Mouse (Mus musculus): ENCODE data around the gene Gm4907. TPM values are rescaled to one million over a fixed set of nuclear protein-coding genes. Genes with fewer than 3 reads are reported as not detected.
"Not testable (repeated sequence)": the region's sequence is repeated elsewhere in the genome, so short reads cannot be mapped to it uniquely, and the experiment has no call there.

The Gm4907 gene
- not detected for total RNA-seq (2021)

DNA sequence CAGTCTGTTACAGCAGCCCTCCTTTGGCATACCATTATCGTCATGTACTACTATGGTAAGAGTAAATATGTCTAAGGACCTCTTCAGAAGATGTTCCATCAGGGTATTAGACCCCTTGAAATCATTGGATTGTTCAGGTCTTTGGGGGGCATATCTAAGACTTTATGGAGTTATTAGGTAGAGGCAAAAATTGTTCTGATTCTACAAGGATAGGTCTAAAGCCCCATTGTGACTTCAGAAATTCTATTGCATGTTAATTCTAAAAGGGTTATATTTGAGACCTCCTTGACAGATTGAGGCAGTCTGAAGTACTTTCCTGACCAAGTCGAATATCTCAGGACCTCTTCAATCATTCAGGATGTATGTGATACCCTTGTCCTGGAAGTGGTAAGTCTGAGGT is at the start of gene Gm4907:
Gm4907 (plus strand) TSS at position 301 of the 400 bp plus-strand sequence.
- DNase-seq (ENCODE audit: extremely low spot score in 1 of 2, low spot score in 1 of 2), result not testable (repeated sequence)

DNA sequence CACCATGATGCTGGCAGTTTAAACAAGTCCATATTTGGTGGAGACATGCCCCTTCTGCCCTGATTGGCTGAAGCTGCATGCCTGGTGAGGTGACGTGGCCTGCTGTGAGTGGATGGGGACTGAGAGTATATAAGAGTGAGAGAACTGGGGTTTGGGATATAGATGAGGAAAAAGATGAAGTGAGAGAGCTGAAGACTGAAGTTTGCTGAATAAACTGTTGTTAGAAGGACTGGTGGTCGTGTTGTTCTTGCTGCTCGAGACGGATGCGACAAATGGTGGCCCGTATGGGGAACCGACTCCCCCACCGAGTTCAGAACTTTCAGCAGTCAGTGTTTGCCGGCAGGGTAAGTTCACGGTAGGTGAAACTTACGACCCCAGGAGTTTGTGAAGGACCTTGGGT is 48.6 kb upstream of the Gm4907 start:
- DNase-seq (ENCODE audit: extremely low spot score in 1 of 2, low spot score in 1 of 2), result not testable (repeated sequence)

DNA sequence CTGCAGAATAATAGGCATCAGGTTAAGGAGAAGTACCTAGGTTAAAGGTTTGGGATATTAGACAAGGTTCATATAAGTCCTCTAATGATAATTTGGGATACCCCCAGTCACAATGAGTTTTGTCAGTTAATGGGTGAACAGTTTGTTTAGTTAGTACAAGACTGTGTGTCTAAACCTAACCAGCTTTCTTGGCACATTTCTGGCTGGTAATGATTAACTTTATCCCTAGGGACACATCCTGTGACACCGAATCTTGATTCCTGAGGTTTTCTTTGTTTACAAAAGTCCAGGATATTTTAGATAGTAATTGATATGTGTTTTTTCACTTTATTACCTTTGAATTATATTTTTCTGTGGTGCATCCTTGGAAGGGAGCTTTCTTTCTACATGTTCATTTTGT is 41.4 kb upstream of the Gm4907 start:
- DNase-seq (ENCODE audit: extremely low spot score in 1 of 2, low spot score in 1 of 2), result no peak

DNA sequence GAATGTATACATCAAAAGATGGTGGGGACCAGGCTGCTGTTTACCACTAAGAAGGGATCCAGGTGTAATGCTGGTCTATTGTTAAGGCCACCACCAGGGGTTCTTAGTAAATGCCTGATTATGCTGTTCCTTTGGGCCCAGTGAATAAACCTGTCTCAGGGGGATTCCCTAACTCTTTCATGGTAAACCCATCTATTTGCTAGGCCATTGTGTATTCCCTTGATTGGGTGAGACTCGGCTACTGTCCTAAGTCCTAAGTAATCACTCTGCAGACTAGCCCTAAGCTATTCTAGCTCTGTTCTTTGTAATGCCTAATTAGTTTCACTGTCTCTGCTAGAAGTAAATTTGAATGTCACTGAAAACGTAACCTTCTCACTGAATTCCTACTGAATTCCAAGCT is 71.8 kb downstream of the Gm4907 start:
- DNase-seq (ENCODE audit: extremely low spot score in 1 of 2, low spot score in 1 of 2), result no peak

Other genes starting within 250 kb of the Gm4907 start
- 10 to 100 TPM; 23.8 to 25.2 TPM for gene Wdr44, start 189.5 kb upstream of the Gm4907 start, total RNA-seq (2021)
- not detected for gene Gm4985, start 76.4 kb downstream of the Gm4907 start, total RNA-seq (2021)